Mouse (Mus musculus) cerebellum, adult 8-10 months (tissue): ENCODE measurements around the gene Cyb5r1.
"Not testable (repeated sequence)": the region's sequence is repeated elsewhere in the genome, so short reads cannot be mapped to it uniquely, and the experiment has no call there.

Source experiments
- DNase-seq: peaks from one replicate; pipeline ENCODE4 v3.0.0; 2022

Gene Cyb5r1

GRCm38 (mm10) chr1:134414501-134415167 lies 9.3 kb downstream of the Cyb5r1 start:
- no peak for DNase-seq

GRCm38 (mm10) chr1:134415168-134415831 lies 9.9 kb downstream of the Cyb5r1 start, which contains the start of gene Adipor1:
Gene Adipor1, plus strand, starts transcription at chr1:134415378.
- peak; percentile 96 for DNase-seq

GRCm38 (mm10) chr1:134418414-134418975 lies 13.1 kb downstream of the Cyb5r1 start:
- no peak for DNase-seq

- DNase-seq = no peak
Measured at GRCm38 (mm10) chr1:134419176-134419575, 13.8 kb downstream of the Cyb5r1 start.

DNA sequence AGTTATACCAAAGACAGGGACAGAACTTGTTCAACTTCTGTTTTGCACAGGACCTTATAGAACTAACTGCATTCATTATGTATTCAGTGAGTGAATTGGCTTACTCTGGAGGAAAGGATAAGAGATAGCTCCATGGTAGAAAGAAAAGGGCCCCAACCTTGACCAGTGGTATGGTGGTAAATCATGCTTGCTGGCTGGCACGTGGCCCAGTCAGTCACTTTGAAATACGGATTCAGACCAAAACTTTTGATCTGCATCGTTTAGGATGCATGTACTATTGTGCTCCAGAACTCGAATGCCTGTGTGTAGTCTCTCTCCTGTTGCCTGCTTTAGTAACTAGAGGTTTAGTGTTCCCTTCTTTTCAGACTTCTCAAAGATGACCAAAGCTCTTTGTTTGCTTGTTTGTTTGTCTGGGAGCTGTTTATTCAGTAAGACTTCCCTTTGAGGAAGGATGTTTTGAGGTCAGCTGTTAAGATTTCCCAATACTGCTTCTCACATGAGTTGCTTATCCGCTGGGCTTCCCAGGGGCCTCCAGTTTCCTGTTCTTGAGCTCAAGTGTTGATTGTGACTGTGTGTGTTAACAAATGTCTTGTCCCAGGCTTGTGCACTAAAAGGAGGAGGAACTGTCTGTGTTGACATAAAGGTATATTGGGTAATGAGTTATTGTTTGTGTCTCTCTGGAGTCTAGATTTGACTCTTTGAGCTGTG lies 14.5 kb downstream of the Cyb5r1 start:
- no peak for DNase-seq

- no peak for DNase-seq
Measured at GRCm38 (mm10) chr1:134423911-134424310, 18.6 kb downstream of the Cyb5r1 start.

DNA sequence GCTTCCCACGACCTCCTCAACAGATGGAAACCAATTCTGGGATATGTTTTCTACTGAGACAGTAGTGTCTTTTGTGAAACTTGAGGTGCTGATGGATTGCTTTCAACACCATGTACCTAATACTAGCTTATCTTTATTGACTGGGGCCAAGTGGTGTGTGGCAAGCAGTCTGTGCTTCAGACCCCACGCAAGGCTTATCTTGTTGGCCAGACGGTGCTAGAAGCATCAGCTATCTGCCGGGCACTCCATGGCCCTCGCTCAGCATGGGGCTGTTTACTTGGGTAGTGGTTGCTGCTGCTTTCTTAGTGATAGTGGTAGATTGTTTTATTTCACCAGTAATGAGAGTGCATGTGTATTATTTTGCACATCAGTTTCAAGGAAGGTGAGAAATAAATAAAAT lies 20.9 kb downstream of the Cyb5r1 start:
- DNase-seq = no peak

GRCm38 (mm10) chr1:134433002-134433401 lies 27.6 kb downstream of the Cyb5r1 start:
- no peak for DNase-seq

- DNase-seq = no peak
Measured at GRCm38 (mm10) chr1:134433473-134433872, 28.1 kb downstream of the Cyb5r1 start.

GRCm38 (mm10) chr1:134435414-134435813 lies 30.1 kb downstream of the Cyb5r1 start:
- DNase-seq = no peak

DNA sequence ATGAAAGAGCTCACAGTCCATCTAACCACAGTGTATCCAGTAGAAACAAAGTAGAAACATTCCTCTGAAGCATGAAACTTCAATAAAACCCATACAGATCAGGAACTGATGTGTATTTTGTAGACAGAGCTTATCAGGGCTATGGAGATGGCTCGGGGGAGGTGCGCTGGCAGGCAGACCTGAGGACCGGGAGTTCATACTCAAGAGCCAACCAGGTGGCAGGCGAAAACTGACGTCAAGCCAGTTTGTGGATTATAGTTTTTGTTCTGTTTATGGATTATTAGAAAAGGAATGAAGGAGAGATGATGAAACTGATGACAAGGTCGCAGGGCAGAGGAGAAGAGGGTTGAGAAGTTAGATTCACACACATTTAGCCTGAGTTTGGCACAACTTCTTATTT lies 35.1 kb downstream of the Cyb5r1 start:
- no peak for DNase-seq

DNA sequence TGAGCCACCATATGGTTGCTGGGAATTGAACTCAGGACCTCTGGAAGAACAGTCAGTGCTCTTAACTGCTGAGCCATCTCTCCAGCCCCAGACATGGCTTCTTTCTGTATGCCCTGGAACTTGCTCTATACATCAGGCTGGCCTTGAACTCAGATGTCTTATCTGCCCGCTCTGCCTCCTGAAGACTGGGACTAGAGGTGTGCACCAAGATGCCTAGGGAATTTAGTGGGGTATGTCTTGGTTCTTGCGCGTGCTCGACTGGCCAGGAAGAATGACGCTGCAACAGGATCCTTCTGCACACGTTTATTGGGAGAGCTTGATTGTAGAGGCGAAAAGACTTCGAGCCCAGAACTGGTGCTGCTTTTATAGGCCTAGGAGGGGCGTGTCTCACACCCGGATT lies 36.4 kb downstream of the Cyb5r1 start:
- DNase-seq = not testable (repeated sequence)

DNA sequence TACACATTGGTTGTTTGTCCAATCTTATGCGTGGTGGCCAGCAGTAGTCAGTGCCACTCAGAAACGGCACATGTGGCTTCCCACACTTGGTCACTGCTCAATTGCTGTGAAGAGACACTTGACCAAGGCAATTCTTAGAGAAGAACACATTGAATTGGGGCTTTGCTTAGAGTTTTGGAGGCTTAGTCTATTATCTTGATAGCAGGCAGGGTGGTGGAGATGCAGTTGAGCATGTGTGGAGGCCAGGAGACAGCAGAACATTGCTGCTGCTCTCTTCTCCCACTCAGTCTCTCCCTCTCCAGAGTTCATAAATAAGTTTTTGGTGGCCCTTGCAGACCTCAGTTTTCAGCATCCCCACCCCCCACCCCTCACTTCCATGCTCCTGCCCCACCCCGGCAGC lies 37.0 kb downstream of the Cyb5r1 start:
- no peak for DNase-seq

DNA sequence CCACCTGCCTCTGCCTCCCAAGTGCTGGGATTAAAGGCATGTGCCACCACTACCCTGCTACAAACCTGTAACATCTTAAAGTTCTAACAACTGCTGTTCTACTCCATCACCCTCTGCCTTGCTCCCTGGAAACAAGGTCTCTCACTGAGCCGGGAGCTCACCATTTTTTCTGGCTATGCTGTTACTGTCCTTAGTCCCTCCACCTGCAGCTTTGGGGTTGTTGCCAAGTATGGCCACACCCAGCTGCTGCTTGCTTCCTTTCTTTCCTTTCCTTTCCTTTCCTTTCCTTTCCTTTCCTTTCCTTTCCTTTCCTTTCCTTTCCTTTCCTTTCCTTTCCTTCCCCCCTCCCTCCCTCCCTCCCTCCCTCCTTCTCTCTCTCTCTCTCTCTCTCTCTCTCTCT lies 37.9 kb downstream of the Cyb5r1 start:
- DNase-seq = not testable (repeated sequence)

DNA sequence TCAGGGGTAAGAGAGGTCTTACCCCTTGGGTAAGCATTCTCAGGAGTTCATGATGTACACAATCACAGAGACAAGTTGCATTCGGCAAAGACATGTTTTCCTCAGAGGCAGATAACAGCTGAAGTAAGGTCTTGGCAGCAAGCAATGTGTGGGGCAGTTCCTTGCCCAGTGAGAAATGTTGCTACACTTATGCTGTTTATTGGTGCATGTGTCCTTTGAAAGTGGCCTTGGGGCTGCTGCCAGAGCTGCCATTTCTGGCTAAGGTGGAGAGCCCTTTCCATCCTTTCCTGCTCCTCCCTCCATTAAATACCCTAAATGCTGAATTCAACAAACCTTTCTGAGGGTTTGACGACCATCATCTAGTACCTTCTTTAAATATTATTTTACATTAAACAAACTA lies 40.1 kb downstream of the Cyb5r1 start:
- DNase-seq = no peak

- not testable (repeated sequence) for DNase-seq
Measured at GRCm38 (mm10) chr1:134448537-134448936, 43.2 kb downstream of the Cyb5r1 start.

DNA sequence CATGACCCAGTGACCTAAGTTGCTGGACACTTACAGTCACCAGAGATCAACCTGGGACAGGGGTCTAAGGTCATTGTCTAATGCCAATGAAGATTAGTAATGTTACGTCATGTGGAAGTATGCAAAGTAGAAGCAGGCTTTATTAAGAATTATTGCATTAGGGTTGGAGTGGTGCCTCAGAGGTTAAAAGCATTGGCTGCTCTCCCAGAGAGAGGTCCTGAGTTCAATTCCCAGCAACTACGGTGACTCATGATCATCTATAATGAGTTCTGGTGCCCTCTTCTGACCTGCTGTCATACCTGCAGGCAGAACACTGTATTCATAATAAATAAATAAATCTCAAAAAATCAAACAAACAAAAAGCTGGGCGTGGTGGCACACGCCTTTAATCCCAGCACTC lies 44.8 kb downstream of the Cyb5r1 start:
- no peak for DNase-seq

DNA sequence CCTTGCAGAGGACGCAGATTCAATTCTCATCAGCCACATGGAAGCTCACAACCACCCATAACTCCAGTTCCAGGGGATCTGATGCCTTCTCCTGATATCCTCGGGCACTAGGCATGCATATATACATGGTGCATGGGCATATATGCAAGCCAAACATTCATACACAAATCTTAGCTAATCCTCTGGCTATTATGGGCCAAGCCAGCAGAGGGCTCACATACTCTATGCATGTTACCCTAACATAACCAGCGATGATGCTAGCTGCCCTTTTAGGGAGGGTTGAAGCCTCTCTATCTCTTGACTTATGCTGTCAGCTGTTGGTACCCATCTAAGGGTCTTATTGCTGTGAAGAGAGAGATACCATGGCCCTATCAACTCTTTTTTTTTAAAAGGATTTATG lies 45.6 kb downstream of the Cyb5r1 start:
- DNase-seq = peak; percentile 21

- peak; percentile 98 for DNase-seq
Measured at GRCm38 (mm10) chr1:134454904-134455824, 49.8 kb downstream of the Cyb5r1 start, which contains the start of gene Klhl12. Gene Klhl12, plus strand, starts transcription at chr1:134455531.

- no peak for DNase-seq
Measured at GRCm38 (mm10) chr1:134456060-134456459, 50.7 kb downstream of the Cyb5r1 start.

DNA sequence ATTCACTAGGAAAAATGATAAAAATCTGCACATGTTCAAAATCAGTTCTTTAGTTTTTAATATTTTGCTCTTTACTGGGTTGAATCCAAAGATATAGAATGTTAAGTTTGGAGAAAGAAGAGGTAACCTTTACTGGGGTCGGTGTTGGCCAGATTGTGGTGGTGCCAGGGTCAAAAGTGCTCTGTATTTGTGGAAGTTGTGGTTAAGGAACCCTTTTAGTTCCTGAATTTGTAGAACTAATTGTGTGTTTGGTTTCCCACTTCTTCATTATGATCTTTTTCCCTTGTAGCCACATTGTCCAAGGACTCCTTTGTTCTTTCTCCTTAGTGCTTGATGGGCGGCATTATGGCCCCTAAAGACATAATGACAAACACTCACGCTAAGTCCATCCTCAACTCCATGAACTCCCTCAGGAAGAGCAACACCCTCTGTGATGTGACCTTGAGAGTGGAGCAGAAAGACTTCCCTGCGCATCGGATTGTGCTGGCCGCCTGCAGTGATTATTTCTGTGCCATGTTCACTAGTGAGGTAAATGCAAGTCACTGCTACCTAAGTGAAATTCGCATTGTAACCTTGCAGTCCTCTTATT lies 52.9 kb downstream of the Cyb5r1 start:
- no peak for DNase-seq
